Mouse (Mus musculus) hindbrain, embryonic 10.5 days (tissue): ENCODE results near the gene Atp6v0e2. TPM values are rescaled to one million over a fixed set of nuclear protein-coding genes. Genes with fewer than 3 reads are reported as not detected.

Experiments used
- DNase-seq: peaks from one replicate; pipeline ENCODE4 v3.0.0-alpha.2; 2017; ENCODE audit warnings: low spot score
- H3K27ac ChIP-seq: fragments of 300-500 bp; sonication (generic); 2 replicates; pipeline ENCODE4 v1.5.1; 2016; ENCODE audit warnings: mild to moderate bottlenecking, moderate library complexity
- H3K27me3 ChIP-seq: fragments of 300-500 bp; sonication (generic); 2 replicates; pipeline ENCODE4 v1.6.1; 2016; ENCODE audit warnings: mild to moderate bottlenecking; ENCODE audit not compliant: poor library complexity, insufficient read depth, severe bottlenecking
- H3K36me3 ChIP-seq: fragments of 300-500 bp; sonication (generic); 2 replicates; pipeline ENCODE4 v1.6.1; 2016; ENCODE audit warnings: mild to moderate bottlenecking, moderate library complexity
- H3K4me1 ChIP-seq: fragments of 300-500 bp; sonication (generic); replicated peaks from 2 replicates; pipeline ENCODE4 v1.6.1; 2016; ENCODE audit warnings: mild to moderate bottlenecking
- H3K4me3 ChIP-seq: fragments of 300-500 bp; sonication (generic); 2 replicates; pipeline ENCODE4 v1.5.1; 2016; ENCODE audit warnings: mild to moderate bottlenecking, moderate library complexity
- H3K9me3 ChIP-seq: fragments of 300-500 bp; sonication (generic); 2 replicates; pipeline ENCODE4 v1.6.1; 2016; ENCODE audit warnings: mild to moderate bottlenecking, moderate library complexity
- WGBS: fragments of 180-500 bp; shearing (Covaris S2); methylation state at CpG from one replicate; pipeline ENCODE4 v1.1.7; 2016; 5-methylcytosine and 5-hydroxymethylcytosine counted together
- polyA plus RNA-seq: library from polyadenylated mRNA; unstranded; fragments of >200 nt; fragmentation: Nextera tagmentation; extraction: Ambion mirVana; gene quantifications from 2 replicates; pipeline ENCODE4 v1.2.1, GENCODE M21; 2016

Atp6v0e2 gene
- polyA plus RNA-seq, 1 experiment from 2014 or later = 62.2 TPM

DNA sequence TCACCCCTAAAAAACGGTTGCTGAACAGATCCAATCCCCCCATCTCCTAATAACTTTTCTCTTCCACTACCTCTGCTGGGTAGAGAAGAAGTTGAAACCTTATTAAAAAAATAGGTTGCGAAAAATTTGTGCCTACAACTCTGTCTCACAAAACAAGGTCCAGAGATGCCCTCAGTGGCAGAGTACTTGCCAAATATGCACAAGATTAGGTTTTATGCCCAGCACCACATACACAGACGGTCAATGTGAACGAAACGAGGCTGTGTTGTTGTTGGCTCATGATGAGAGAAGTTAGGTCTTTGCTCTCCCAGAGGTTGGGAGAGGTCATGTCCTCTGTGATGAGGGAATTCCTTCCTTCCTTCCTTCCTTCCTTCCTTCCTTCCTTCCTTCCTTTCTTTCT lies 7.8 kb downstream of the Atp6v0e2 start:
- no peak overlapping the region for H3K27ac ChIP-seq
- H3K27me3 ChIP-seq = no peaks in the 10 kb centered on the region
- H3K4me3 ChIP-seq = no peak overlapping the region
- WGBS = 84% methylated on average over 5 of the region's 5 CpGs
- peaks cover 19% of the 10 kb centered on the region for H3K36me3 ChIP-seq
- H3K9me3 ChIP-seq = no peaks in the 10 kb centered on the region
- no peak for DNase-seq
- peaks cover 17% of the 10 kb centered on the region for H3K4me1 ChIP-seq

DNA sequence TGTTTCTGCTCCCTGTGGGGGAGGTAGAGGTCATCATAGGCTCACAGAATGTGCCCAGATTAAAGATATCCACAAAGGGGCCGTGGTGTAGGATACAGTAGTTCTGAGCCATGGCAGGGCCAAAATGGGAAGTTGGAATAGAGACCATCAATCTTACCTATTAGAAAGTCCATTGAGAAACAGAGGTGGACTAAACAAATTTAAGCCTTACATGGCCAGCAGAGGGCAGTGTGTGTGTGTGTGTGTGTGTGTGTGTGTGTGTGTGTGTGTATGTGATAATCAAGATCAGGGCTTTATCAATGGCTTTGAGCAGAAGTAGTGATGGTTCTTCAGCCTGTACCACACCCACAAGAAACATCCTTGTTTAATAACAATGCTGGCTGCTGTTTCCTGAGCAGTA lies 8.9 kb downstream of the Atp6v0e2 start:
- Histone ChIP-seq H3K4me3 (no peak overlapping the region), H3K4me1 (peaks cover 11% of the 10 kb centered on the region), H3K27ac (no peak overlapping the region), H3K36me3 (peaks cover 9% of the 10 kb centered on the region), H3K27me3 (no peaks in the 10 kb centered on the region), H3K9me3 (no peaks in the 10 kb centered on the region)
- peak; percentile 54 for DNase-seq
- WGBS = 64% methylated on average over 1 of the region's 1 CpGs

DNA sequence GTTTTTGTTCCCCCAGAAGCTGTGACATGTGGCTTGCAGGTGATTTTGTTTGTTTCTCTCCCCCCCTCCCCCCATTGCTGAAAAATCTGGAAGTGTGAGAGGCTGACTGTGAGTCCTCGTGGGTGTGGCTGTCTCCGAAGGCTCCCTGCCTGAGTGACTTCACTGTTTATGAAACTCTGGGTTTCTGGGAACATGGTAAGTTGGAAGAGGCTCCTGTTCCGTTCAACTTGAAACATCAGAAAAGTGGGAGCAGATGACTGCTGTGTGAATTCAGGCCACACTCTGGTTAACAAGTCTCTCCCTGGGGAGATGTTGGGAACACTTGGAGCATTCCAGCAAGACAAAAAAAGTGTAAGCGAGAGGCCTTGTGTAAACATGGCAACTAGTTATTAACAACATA lies 9.4 kb downstream of the Atp6v0e2 start:
- H3K4me3 ChIP-seq = no peak overlapping the region
- no peak for DNase-seq
- H3K27me3 ChIP-seq = no peaks in the 10 kb centered on the region
- no peak overlapping the region for H3K27ac ChIP-seq
- WGBS = 60% methylated on average over 4 of the region's 4 CpGs
- H3K4me1 ChIP-seq = peaks cover 5% of the 10 kb centered on the region
- H3K9me3 ChIP-seq = no peaks in the 10 kb centered on the region
- peaks cover 3% of the 10 kb centered on the region; the same call in 1 of the 2 replicates for H3K36me3 ChIP-seq

DNA sequence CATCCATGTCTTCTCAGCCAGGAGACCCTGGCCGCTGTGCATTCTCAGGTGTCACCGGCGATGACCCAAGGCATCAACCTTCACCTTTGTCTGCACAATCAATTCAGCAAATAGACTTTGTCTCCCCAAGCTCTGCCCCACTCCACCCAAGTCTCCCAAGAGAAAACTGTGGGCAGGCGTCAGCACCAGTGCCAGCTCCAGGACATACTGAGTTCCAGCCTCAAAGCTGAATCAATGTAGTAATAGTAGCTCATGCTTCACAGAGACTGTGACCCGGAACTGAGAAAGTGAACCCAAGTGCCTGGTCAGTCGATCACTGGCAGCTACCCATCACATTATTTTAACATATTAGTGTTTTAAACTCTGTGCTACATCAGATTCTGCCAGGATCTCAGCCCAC lies 10.9 kb downstream of the Atp6v0e2 start:
- H3K4me1 ChIP-seq = no peaks in the 10 kb centered on the region
- H3K27ac ChIP-seq = no peak overlapping the region
- H3K9me3 ChIP-seq = no peaks in the 10 kb centered on the region
- no peaks in the 10 kb centered on the region for H3K27me3 ChIP-seq
- DNase-seq = no peak
- no peak overlapping the region for H3K4me3 ChIP-seq
- 85% methylated on average over 6 of the region's 6 CpGs for WGBS
- H3K36me3 ChIP-seq = no peaks in the 10 kb centered on the region

DNA sequence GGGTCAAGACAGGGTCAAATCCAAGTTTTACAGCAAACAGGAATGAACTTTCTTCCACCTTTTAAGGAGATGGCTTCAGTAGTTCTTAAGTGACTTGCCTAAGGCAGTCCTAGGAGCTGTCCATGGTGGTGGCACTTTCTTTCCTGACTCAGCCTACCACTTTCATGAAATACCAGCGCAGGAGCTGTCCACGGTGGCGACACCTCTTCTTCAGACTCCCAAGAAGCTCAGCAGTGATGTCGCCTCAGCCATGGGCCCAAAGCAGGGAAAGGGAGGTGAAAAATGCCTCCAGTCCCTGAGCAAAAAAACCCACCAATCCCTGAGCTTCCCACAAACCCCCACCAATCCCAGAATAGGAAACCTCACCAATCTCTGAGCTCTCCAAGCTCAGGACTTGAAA lies 15.5 kb downstream of the Atp6v0e2 start:
- no peak overlapping the region for H3K4me3 ChIP-seq
- peaks cover 14% of the 10 kb centered on the region for H3K36me3 ChIP-seq
- peak; percentile 12 for DNase-seq
- H3K27me3 ChIP-seq = no peaks in the 10 kb centered on the region
- peaks cover 18% of the 10 kb centered on the region for H3K4me1 ChIP-seq
- WGBS = 61% methylated on average over 4 of the region's 4 CpGs
- no peaks in the 10 kb centered on the region for H3K9me3 ChIP-seq
- no peak overlapping the region for H3K27ac ChIP-seq

DNA sequence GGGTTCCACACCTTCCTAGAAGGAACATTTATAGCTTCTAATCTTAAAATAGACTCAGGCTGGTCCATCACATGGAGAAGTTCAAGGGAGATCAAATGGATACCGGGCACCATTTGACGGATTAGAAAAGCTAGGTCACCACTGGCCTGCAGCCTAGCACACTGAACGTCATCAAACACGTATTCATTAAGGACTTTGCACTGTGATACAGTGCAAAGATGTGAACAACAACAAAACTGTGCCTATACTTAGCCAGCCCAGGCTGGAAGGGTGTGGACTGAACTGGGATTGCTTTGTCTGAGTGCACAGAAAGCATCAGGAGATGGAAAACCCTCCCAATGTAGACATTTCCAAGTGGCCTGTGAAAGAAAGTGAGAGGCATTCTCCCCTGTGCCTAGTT lies 16.4 kb downstream of the Atp6v0e2 start:
- DNase-seq = peak; percentile 16
- Histone ChIP-seq H3K4me3 (peak overlapping the region; percentile 61), H3K36me3 (peaks cover 23% of the 10 kb centered on the region), H3K27me3 (no peaks in the 10 kb centered on the region), H3K4me1 (peaks cover 18% of the 10 kb centered on the region), H3K27ac (peak overlapping the region; percentile 96), H3K9me3 (no peaks in the 10 kb centered on the region)
- 80% methylated on average over 4 of the region's 4 CpGs for WGBS

DNA sequence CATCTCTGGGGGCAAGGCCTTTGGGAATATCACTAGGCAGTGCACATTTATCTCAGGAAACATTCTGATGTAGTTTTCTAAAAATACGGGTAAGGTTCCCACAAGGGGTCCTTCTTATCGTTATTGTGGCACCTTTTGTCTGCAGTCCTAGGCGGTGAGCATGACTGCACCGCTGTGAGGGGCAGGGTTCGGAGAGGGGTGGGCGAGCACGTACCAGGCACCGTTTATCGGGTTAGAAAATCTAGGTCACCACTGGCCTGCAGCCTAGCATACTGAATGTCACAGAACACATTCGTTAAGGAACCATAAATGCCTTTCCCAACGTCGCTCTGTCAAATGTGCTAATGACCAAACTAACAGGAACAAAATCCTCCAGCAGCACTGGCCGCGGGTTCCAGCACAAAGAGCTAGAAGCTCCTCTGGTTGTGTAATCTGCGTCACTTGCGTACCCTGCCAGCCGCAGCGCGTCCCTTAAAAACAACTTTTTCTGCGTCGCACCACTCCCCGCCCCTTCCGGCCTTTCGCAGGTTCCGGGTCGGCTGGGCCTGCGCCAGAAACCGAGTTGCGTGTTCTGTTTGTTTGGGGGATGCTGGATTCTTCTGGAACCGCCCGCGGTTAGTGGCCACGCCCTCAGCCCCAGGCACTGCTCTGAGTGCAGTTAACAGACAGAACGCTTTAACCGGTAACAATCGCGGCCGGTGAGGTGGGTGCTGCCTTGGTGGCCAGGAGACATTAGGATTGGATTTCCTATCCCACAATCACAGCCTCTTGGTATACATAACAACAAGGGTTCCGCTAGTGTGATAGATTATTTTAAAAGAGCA lies 17.1 kb downstream of the Atp6v0e2 start, which contains the start of gene Lrrc61:
Lrrc61 (plus strand) TSS at position 517 of the 824 bp plus-strand sequence.
- Histone ChIP-seq H3K27me3 (no peaks in the 10 kb centered on the region), H3K4me1 (peaks cover 18% of the 10 kb centered on the region), H3K27ac (peak within 1 kb of the TSS; percentile 96), H3K9me3 (no peaks in the 10 kb centered on the region), H3K4me3 (peak within 1 kb of the TSS; percentile 61), H3K36me3 (peaks cover 27% of the 10 kb centered on the region)
- DNase-seq = peak; percentile 92
- under 1% methylated on average over 39 of the region's 39 CpGs for WGBS

DNA sequence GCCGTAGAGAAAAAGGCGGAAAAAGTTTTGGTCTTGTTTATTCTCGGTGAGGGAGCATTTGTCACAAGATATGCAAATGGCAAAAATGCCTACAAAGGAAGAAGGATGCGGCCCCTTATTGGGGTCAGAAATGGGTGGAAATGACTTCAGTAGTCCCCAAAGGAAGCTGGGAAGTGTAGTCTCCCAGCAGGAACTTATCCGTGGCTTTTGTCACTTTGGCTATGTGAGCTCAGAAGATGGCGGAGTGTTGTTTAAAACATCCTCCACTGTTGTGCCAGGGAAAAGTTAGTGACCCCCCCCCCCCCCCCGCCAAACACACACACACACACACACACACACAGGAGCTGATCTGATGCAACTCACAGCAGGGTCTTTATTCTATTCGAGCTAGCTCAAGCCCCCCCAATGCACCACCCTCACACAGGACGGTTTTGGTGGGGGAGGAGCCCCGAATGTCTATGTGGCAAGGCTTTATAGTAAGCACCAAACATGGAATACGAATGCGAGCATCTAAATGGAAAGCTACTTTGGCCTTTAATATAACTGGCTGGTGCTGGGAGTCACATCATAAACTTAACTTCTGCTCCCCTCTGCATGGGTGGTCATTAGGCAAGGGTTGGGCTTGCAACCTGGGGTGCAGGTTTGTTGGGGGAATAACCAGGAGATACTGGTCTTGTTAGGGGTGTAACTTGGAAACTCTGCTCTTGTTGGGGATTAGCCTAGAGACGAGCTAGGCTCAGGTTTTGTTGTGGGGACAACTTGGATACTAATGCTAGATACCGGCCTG lies 17.9 kb downstream of the Atp6v0e2 start:
- H3K9me3 ChIP-seq = no peaks in the 10 kb centered on the region
- DNase-seq = peak; percentile 64
- peak overlapping the region; percentile 96 for H3K27ac ChIP-seq
- peaks cover 35% of the 10 kb centered on the region for H3K36me3 ChIP-seq
- H3K4me1 ChIP-seq = peaks cover 18% of the 10 kb centered on the region
- WGBS = 36% methylated on average over 14 of the region's 14 CpGs
- peak overlapping the region; percentile 61 for H3K4me3 ChIP-seq
- H3K27me3 ChIP-seq = no peaks in the 10 kb centered on the region

DNA sequence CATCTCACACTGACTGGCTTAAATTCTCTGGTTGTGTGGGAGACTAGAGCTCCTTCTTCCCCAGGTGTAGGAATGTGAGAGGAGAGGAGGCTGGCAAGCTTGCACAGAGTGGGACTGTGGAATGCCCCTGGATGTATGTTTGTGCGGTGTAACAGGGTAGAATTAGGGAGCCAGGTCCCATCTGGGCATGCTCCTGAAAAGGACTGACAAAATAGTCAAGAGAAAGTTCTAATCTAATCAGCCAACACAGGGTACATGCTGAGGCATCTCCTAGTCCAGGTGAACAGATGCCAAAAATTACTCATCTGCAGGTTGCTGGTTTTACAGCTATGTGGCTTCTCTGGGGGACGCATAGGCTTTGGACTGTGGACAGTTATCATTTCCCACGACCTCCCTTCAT lies 18.5 kb downstream of the Atp6v0e2 start:
- Histone ChIP-seq H3K27me3 (no peaks in the 10 kb centered on the region), H3K27ac (peak overlapping the region; percentile 96; the same call in 1 of the 2 replicates), H3K4me3 (peak overlapping the region; percentile 61; the same call in 1 of the 2 replicates), H3K9me3 (no peaks in the 10 kb centered on the region), H3K36me3 (peaks cover 39% of the 10 kb centered on the region), H3K4me1 (peaks cover 18% of the 10 kb centered on the region)
- 91% methylated on average over 3 of the region's 3 CpGs for WGBS
- DNase-seq = no peak

DNA sequence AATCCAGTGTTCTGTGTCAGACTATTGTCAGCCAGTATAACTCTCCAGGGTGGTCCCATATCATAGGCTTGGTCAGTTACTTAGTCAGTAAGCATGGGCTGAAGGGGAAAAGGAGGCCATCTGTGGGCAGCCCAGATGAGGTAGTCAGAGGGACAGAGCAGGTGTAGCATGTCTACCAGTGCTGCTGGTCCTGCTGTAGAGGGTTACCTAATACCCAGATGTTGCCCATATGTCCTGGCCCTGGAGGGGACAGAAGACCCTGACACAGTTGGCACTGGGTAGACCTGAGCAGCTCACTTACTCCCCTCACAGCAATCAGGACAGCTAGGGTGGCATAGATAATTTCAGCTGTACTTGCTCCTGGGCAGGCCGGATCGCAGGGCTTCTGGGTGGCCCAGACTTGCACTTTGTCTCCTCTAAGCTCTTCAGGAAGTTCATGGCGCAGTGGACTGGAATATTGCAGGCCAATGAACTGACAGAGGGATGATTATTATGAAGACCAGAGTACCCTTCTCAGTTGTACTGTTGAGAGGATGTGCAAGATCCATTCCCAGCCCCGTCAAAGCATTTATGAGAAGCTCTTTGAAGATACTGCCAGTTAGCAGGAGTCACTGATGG lies 28.4 kb downstream of the Atp6v0e2 start:
- Histone ChIP-seq H3K4me1 (no peaks in the 10 kb centered on the region), H3K4me3 (no peak overlapping the region), H3K36me3 (peaks cover 61% of the 10 kb centered on the region), H3K27me3 (no peaks in the 10 kb centered on the region), H3K9me3 (no peaks in the 10 kb centered on the region), H3K27ac (no peak overlapping the region)
- no peak for DNase-seq
- 95% methylated on average over 4 of the region's 4 CpGs for WGBS

DNA sequence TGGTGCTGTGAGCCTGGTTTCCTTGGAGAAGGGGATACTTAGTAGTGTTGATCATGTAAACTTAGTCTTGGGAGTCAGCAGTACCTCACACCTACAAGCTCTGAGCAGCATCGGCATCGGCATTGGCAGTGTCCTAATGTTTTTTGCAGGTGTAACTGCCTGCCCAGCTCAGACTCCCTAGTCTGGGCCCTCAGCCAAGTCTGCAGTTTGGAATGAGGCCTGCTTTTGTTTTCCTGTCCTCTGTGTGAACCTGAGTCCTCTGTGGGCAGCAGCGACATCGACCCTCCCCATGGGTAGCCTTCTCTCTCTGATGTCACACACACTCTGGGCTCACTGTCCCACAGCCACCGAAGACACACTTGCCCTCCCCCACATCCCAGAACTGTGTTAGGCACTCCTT lies 28.9 kb downstream of the Atp6v0e2 start:
- no peaks in the 10 kb centered on the region for H3K4me1 ChIP-seq
- H3K9me3 ChIP-seq = no peaks in the 10 kb centered on the region
- no peaks in the 10 kb centered on the region for H3K27me3 ChIP-seq
- H3K27ac ChIP-seq = no peak overlapping the region
- DNase-seq = no peak
- WGBS = 83% methylated on average over 5 of the region's 5 CpGs
- peaks cover 61% of the 10 kb centered on the region for H3K36me3 ChIP-seq
- no peak overlapping the region for H3K4me3 ChIP-seq

DNA sequence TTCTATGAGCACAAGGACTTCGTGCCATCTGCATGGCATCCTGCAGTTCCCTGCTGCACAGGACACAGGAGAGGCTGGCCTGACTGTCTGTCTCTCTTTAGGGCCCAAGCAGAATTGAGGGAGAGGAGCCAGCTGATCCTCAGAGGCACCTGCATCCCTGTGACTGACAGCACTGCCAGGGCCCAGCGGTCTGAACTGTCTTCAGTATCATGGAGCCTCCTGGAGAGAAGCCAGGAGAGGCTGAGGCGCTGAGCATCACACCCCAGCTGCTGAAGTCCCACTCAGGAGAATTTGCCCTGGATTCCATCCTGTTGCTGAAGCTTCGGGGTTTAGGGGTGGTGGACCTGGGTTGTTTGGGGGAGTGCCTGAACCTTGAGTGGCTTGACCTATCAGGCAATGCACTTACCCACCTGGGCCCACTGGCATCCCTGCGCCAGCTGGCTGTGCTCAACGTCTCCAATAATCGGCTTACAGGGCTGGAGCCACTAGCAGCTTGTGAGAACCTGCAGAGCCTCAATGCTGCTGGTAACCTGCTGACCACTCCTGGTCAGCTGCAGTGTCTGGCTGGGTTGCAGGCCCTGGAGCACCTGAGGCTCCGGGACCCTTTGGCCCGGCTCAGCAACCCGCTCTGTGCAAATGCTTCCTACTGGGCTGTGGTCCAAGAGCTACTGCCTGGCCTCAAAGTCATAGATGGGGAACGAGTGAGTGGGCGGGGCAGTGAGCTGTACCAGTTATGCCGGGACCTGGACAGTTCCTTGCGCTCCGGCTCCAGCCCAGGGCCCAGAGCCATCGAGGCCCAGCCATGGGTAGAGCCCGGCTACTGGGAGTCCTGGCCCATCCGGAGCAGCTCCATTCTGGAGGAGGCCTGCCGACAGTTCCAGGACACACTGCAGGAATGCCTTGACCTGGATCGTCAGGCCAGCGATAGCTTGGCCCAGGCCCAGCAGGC lies 30.9 kb downstream of the Atp6v0e2 start:
- WGBS = 92% methylated on average over 21 of the region's 21 CpGs

More for the DNA sequence above, 30.9 kb downstream of the Atp6v0e2 start:
- Histone ChIP-seq H3K36me3 (peaks cover 60% of the 10 kb centered on the region), H3K27me3 (no peaks in the 10 kb centered on the region), H3K4me1 (peaks cover 12% of the 10 kb centered on the region), H3K4me3 (no peak overlapping the region), H3K9me3 (no peaks in the 10 kb centered on the region), H3K27ac (no peak overlapping the region)
- DNase-seq = no peak
